Mouse (Mus musculus) hindbrain, embryonic 11.5 days (tissue): ENCODE data around the gene Sh2b3. TPM values are rescaled to one million over a fixed set of nuclear protein-coding genes. Genes with fewer than 3 reads are reported as not detected.

Source experiments
- ATAC-seq: fragments of 200-750 bp; cut with Nextera tagmentation; 2 replicates; pipeline ENCODE4 v1.8.0; 2017; ENCODE audit warnings: mild to moderate bottlenecking, moderate TSS enrichment, moderate library complexity; ENCODE audit not compliant: low FRiP score
- DNase-seq: peaks from one replicate; pipeline ENCODE4 v3.0.0-alpha.2; 2015; ENCODE audit warnings: low spot score
- H3K27ac ChIP-seq: fragments of 300-500 bp; sonication (generic); 2 replicates; pipeline ENCODE4 v1.5.1; 2014; ENCODE audit warnings: mild to moderate bottlenecking, low read depth, low read length
- H3K27me3 ChIP-seq: fragments of 300-500 bp; sonication (generic); 2 replicates; pipeline ENCODE4 v1.6.1; 2014; ENCODE audit warnings: mild to moderate bottlenecking, low read length, moderate library complexity, mixed read lengths; ENCODE audit not compliant: control insufficient read depth, insufficient read depth
- H3K36me3 ChIP-seq: fragments of 300-500 bp; sonication (generic); 2 replicates; pipeline ENCODE4 v1.6.1; 2014; ENCODE audit warnings: mild to moderate bottlenecking, low read length, moderate library complexity, mixed read lengths; ENCODE audit not compliant: control insufficient read depth, insufficient read depth
- H3K4me1 ChIP-seq: fragments of 300-500 bp; sonication (generic); replicated peaks from 2 replicates; pipeline ENCODE4 v1.6.1; 2014; ENCODE audit warnings: low read length, mixed read lengths; ENCODE audit not compliant: control insufficient read depth, insufficient read depth
- H3K4me2 ChIP-seq: fragments of 300-500 bp; sonication (generic); replicated peaks from 2 replicates; pipeline ENCODE4 v1.6.1; 2014; ENCODE audit warnings: mild to moderate bottlenecking, low read depth, low read length
- H3K4me3 ChIP-seq: fragments of 300-500 bp; sonication (generic); 2 replicates; pipeline ENCODE4 v1.5.1; 2014; ENCODE audit warnings: low read depth, low read length
- H3K9ac ChIP-seq: fragments of 300-500 bp; sonication (generic); 2 replicates; pipeline ENCODE4 v1.6.1; 2014; ENCODE audit warnings: low read depth, low read length
- H3K9me3 ChIP-seq: fragments of 300-500 bp; sonication (generic); 2 replicates; pipeline ENCODE4 v1.6.1; 2016; ENCODE audit warnings: low read length; ENCODE audit not compliant: control insufficient read depth
- WGBS: fragments of 180-500 bp; shearing (Covaris S2); extraction: QIAGEN DNeasy Blood & Tissue Kit; methylation state at CpG from one replicate; pipeline ENCODE4 v1.1.7; 2014; 5-methylcytosine and 5-hydroxymethylcytosine counted together
- polyA plus RNA-seq: library from polyadenylated mRNA; unstranded; fragments of >200 nt; fragmentation: Nextera tagmentation; extraction: Ambion mirVana; gene quantifications from 2 replicates; pipeline ENCODE4 v1.2.1, GENCODE M21; 2014

The Sh2b3 gene
- 8.4 and 9.6 TPM in 2 replicates for polyA plus RNA-seq

DNA sequence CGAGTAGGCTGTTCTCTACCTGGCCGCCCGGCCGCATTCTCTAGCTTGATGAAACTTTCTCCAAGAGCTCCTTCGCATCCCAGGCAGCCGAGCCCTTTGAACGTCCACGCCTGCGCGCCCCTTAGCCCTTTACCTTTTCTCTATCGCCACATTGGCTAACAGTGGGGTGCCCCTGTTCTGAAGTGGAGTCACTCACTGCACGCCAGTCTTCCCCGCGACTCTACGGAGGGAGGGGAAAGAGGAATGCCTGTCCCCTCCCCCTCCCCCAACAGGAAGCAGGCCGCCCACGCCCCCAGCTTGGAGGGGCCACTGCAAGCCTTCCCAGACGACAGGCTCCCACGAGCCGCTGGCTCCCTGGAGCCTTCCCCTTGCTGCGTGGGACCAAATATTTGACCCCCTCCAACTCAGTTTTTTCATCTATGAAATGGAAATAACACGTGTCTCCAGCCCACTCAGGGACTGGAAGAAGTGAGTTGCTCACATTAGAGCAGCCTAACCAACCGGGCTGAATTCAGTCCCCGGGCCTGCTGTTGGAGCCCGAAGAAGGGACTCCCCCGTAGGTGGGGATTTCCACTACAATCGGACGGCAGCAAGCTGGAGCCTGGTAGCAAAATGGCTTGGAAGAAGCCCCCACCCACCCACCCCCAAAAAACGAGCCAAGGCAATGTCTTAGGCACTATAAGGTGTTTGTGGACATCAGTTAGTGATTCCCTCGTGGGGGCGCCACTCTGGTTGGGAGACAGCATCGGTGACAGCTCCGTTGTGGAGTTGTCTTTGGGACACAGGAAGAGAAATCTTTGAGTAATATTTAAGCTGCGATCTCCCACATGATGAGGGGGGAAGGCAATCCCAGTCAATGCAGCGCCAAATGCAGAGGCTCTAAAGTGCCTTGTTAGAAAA lies at the start of gene Sh2b3:
TSS of gene Sh2b3 (minus strand) at position 206 of the 900 bp plus-strand sequence.
- Histone ChIP-seq H3K9me3 (no peaks in the 10 kb centered on the region), H3K4me3 (peak within 1 kb of the TSS; percentile 70), H3K36me3 (no peaks in the 10 kb centered on the region), H3K27ac (peak within 1 kb of the TSS; percentile 68), H3K27me3 (peaks cover 33% of the 10 kb centered on the region), H3K4me1 (peaks cover 11% of the 10 kb centered on the region), H3K4me2 (peak within 1 kb of the TSS; percentile 96), H3K9ac (peak within 1 kb of the TSS; percentile 72)
- peak; percentile 30 for DNase-seq
- ATAC-seq: 0 out of 2 replicates have a peak, but pooled peaks have one; percentile 2
- WGBS: 1% methylated on average over 35 of the region's 35 CpGs

- Histone ChIP-seq H3K9me3 (no peaks in the 10 kb centered on the region), H3K27me3 (no peaks in the 10 kb centered on the region), H3K36me3 (0 out of 2 replicates have a peak, but pooled peaks cover 3% of the 10 kb centered on the region), H3K27ac (no peak overlapping the region), H3K9ac (no peak overlapping the region), H3K4me3 (no peak overlapping the region), H3K4me1 (no peaks in the 10 kb centered on the region), H3K4me2 (no peak overlapping the region)
- WGBS: 80% methylated on average over 8 of the region's 8 CpGs
- ATAC-seq (no peak), DNase-seq (no peak)
These were observed 45.9 kb upstream of the Sh2b3 start for GRCm38 (mm10) chr5:121883356-121883755.

- H3K9me3 ChIP-seq: no peaks in the 10 kb centered on the region
- ATAC-seq: no peak
- no peak overlapping the region for H3K4me3 ChIP-seq
- H3K27ac ChIP-seq: no peak overlapping the region
- peak; percentile 55 for DNase-seq
- no peak overlapping the region for H3K9ac ChIP-seq
- 62% methylated on average over 6 of the region's 6 CpGs for WGBS
- H3K27me3 ChIP-seq: no peaks in the 10 kb centered on the region
- no peaks in the 10 kb centered on the region for H3K4me1 ChIP-seq
- H3K4me2 ChIP-seq: no peak overlapping the region
- 0 out of 2 replicates have a peak, but pooled peaks cover 3% of the 10 kb centered on the region for H3K36me3 ChIP-seq
These were observed 41.8 kb upstream of the Sh2b3 start for GRCm38 (mm10) chr5:121879211-121879610.

- Histone ChIP-seq H3K36me3 (0 out of 2 replicates have a peak, but pooled peaks cover 3% of the 10 kb centered on the region), H3K27ac (no peak overlapping the region), H3K4me2 (no peak overlapping the region), H3K27me3 (no peaks in the 10 kb centered on the region), H3K4me3 (no peak overlapping the region), H3K4me1 (no peaks in the 10 kb centered on the region), H3K9ac (no peak overlapping the region), H3K9me3 (no peaks in the 10 kb centered on the region)
- WGBS: 90% methylated on average over 17 of the region's 17 CpGs
- no peak for ATAC-seq
- DNase-seq: no peak
These were observed 41.3 kb upstream of the Sh2b3 start for GRCm38 (mm10) chr5:121878703-121879102.

- no peak overlapping the region for H3K4me3 ChIP-seq
- H3K9ac ChIP-seq: no peak overlapping the region
- no peak for ATAC-seq
- H3K27ac ChIP-seq: no peak overlapping the region
- WGBS: 80% methylated on average over 12 of the region's 12 CpGs
- no peaks in the 10 kb centered on the region for H3K4me1 ChIP-seq
- no peaks in the 10 kb centered on the region for H3K27me3 ChIP-seq
- no peaks in the 10 kb centered on the region for H3K9me3 ChIP-seq
- no peak for DNase-seq
- H3K4me2 ChIP-seq: no peak overlapping the region
- H3K36me3 ChIP-seq: 0 out of 2 replicates have a peak, but pooled peaks cover 3% of the 10 kb centered on the region
These were observed 39.5 kb upstream of the Sh2b3 start for GRCm38 (mm10) chr5:121876901-121877300.

- 88% methylated on average over 12 of the region's 12 CpGs for WGBS
- ATAC-seq (no peak), DNase-seq (no peak)
- H3K27me3 ChIP-seq: no peaks in the 10 kb centered on the region
- H3K9me3 ChIP-seq: no peaks in the 10 kb centered on the region
- H3K9ac ChIP-seq: no peak overlapping the region
- 0 out of 2 replicates have a peak, but pooled peaks cover 3% of the 10 kb centered on the region for H3K36me3 ChIP-seq
- H3K4me1 ChIP-seq: no peaks in the 10 kb centered on the region
- H3K4me3 ChIP-seq: no peak overlapping the region
- H3K27ac ChIP-seq: no peak overlapping the region
- no peak overlapping the region for H3K4me2 ChIP-seq
These were observed 37.6 kb upstream of the Sh2b3 start for GRCm38 (mm10) chr5:121875041-121875440.

DNA sequence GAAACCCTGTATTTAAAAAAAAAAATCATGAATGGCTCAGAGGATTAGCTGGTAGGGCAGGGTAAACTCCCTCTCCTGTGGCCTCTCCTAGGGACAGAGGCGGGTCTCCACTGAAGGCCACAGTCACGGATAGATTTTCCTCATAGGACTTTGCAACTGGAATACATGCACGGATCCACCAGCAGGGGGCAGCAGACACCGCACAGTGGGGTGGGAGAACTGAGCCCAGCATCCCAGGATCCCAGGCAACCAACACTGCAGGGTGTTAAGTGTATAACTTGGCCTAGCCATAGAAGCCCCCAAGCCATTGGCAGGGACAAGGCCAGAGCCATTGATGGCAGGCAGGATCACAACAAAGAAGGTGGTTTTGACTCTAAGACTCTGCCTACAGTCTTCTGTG lies 34.7 kb upstream of the Sh2b3 start:
- Histone ChIP-seq H3K9me3 (no peaks in the 10 kb centered on the region), H3K36me3 (no peaks in the 10 kb centered on the region), H3K4me2 (no peak overlapping the region), H3K27ac (no peak overlapping the region), H3K9ac (no peak overlapping the region), H3K4me1 (no peaks in the 10 kb centered on the region), H3K27me3 (no peaks in the 10 kb centered on the region), H3K4me3 (no peak overlapping the region)
- peak; percentile 94 for DNase-seq
- WGBS: 1% methylated on average over 4 of the region's 4 CpGs
- peak; percentile 35 for ATAC-seq

DNA sequence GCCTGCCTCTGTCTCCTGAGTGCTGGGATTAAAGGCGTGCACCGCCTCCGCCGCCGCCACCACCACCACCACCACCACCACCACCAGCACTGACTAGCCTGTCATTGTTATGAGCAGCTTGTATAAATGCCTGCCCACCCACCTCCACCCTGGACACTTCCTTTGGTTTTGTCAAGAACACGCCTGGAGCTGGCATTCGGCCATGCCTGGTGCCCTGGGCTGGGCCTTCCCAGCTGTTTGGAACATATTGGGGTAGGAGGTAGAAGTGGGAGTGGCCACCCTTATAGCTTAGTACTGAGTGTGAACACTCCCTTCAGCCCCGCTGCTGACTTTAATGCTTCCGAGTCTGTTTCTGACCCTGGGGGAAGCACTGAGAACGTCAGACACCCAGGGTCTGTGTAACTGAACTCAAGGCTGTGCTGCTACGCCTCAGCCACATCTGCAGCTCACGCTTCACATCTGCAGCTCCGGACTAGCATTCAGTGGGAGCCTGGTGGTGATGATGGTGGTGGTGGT lies 34.1 kb upstream of the Sh2b3 start:
- Histone ChIP-seq H3K27ac (no peak overlapping the region), H3K4me1 (no peaks in the 10 kb centered on the region), H3K4me3 (no peak overlapping the region), H3K36me3 (no peaks in the 10 kb centered on the region), H3K9ac (no peak overlapping the region), H3K9me3 (no peaks in the 10 kb centered on the region), H3K27me3 (no peaks in the 10 kb centered on the region), H3K4me2 (no peak overlapping the region)
- ATAC-seq: no peak
- no peak for DNase-seq
- WGBS: 85% methylated on average over 9 of the region's 13 CpGs
